Mouse (Mus musculus) C2C12 (cell line): ENCODE results near the gene Faah. TPM values are rescaled to one million over a fixed set of nuclear protein-coding genes. Genes with fewer than 3 reads are reported as not detected.

Experiments used
- H3K27me3 ChIP-seq: one replicate; pipeline ENCODE4 v1.6.1; 2011; ENCODE audit not compliant: control insufficient read depth, insufficient read depth, insufficient read length
- H3K36me3 ChIP-seq: one replicate; pipeline ENCODE4 v1.6.1; 2011; ENCODE audit not compliant: control insufficient read depth, insufficient read depth
- H3K4me3 ChIP-seq: one replicate; pipeline ENCODE4 v1.5.1; 2011; ENCODE audit warnings: mild to moderate bottlenecking, control low read depth; ENCODE audit not compliant: poor library complexity, insufficient read depth, severe bottlenecking
- H3K79me2 ChIP-seq: one replicate; pipeline ENCODE4 v1.6.1; 2011; ENCODE audit not compliant: control insufficient read depth, insufficient read depth
- H3K79me3 ChIP-seq: one replicate; pipeline ENCODE4 v1.6.1; 2011; ENCODE audit warnings: low read depth, control low read depth
- H3ac ChIP-seq: one replicate; pipeline ENCODE3; 2011; ENCODE audit warnings: low read depth; ENCODE audit not compliant: control insufficient read depth, insufficient read length
- CEBPB ChIP-seq: IDR thresholded peaks from one replicate; pipeline ENCODE4 v1.6.1; 2011; ENCODE audit warnings: low read depth, mild to moderate bottlenecking, control low read depth, moderate library complexity
- CTCF ChIP-seq: IDR thresholded peaks from one replicate; pipeline ENCODE4 v1.5.1; 2011; ENCODE audit not compliant: control insufficient read depth, insufficient read depth, insufficient read length
- FOSL1 ChIP-seq: IDR thresholded peaks from one replicate; pipeline ENCODE4 v1.8.0; 2011; ENCODE audit warnings: mild to moderate bottlenecking, low read length; ENCODE audit not compliant: poor library complexity, insufficient read depth, severe bottlenecking
- MAX ChIP-seq: IDR thresholded peaks from one replicate; pipeline ENCODE4 v1.6.1; 2011; ENCODE audit warnings: mild to moderate bottlenecking, control low read depth
- MYOD1 ChIP-seq: IDR thresholded peaks from one replicate; pipeline ENCODE4 v1.6.1; 2011; ENCODE audit warnings: low read depth; ENCODE audit not compliant: control insufficient read depth, insufficient read length
- MYOG ChIP-seq: IDR thresholded peaks from one replicate; pipeline ENCODE4 v1.6.1; 2011; ENCODE audit not compliant: control insufficient read depth, insufficient read length; ENCODE audit errors: extremely low read depth
- USF1 ChIP-seq: IDR thresholded peaks from one replicate; pipeline ENCODE4 v1.6.1; 2011; ENCODE audit warnings: low read depth, mild to moderate bottlenecking, control low read depth, moderate library complexity
- polyA plus RNA-seq: library from polyadenylated mRNA; unstranded; fragments of >200 nt; fragmentation: generic; extraction: Trizol; gene quantifications from one replicate; pipeline ENCODE4 v1.2.1, GENCODE M21; 2012; ENCODE audit warnings: missing spikeins

Gene Faah
- polyA plus RNA-seq, 1 experiment, result 0.06 TPM

DNA sequence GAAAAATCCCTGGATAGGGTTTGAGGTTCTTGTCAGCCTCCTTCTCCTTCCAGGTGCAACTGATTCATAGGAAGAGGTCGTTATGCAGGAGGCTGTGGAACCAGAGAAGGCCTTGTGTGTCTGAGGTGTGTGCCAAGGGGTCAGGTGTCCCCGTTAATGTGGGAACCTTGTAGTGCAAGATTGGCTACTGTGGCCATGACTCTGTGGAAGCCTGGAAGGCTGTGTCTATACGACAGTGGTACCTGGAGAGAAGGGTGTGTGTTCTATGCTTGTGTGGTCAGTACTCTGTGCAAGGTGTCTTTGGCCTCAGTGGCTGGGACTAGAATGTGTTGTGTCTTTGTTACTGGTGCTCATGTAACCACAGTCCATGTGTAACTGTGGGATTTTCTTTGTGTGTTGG lies 77.0 kb downstream of the Faah start:
- TF ChIP-seq CEBPB (no peak), FOSL1 (no peak), CTCF (no peak), MYOG (no peak), USF1 (no peak), MYOD1 (no peak), MAX (no peak)
- Histone ChIP-seq H3K4me3 (no peak overlapping the region), H3K79me3 (no peaks in the 10 kb centered on the region), H3ac (no peak overlapping the region), H3K36me3 (no peaks in the 10 kb centered on the region), H3K27me3 (peaks cover 98% of the 10 kb centered on the region), H3K79me2 (no peaks in the 10 kb centered on the region)

DNA sequence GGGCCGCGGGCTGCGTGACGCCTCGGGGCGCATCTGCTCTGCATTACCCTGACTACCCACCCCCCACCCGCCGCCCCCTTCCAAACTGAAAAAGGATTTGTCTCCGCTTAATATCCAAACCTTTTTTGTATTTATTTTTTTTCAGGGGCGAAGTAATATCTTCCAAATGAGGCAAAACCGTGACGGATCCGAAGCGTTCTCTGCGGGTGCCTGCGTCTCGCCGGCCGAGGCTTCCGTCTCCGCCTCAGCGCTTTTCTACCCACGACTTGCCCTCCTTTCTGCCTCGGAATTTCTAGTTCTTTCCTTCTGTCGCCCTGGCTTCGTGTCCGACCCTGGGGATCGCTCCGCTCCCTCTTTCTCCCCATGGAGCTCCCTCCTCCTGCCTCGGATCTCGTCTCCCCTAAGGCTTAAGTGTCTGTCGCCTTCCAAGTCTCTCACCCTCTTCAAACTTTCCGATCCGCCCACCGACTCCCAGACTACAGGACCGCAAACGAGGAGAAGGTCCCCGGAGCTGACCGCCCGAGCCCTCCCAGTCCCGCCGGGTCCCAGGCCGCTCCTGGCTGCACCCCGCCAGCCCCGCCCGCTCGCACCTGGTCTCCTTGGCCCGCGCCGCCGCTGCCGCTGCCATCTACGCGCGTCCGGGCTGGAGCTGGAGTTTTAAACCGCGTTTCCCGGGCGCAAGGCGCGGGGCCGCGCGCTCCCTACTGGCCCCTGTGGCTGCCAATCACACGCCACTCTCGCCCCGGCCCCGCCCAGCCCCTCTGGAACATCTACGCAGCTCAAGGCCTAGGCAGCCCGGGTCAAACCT lies 78.2 kb downstream of the Faah start, which contains the start of gene Dmbx1:
Gene Dmbx1, minus strand, starts transcription at position 632 of the 808 bp plus-strand sequence.
- TF ChIP-seq MAX (no peak), CEBPB (no peak), CTCF (no peak), MYOD1 (no peak), USF1 (no peak), FOSL1 (no peak), MYOG (no peak)
- Histone ChIP-seq H3K4me3 (no peak within 1 kb of the TSS), H3K79me2 (no peaks in the 10 kb centered on the region), H3K27me3 (peaks cover 97% of the 10 kb centered on the region), H3ac (no peak within 1 kb of the TSS), H3K79me3 (no peaks in the 10 kb centered on the region), H3K36me3 (no peaks in the 10 kb centered on the region)

DNA sequence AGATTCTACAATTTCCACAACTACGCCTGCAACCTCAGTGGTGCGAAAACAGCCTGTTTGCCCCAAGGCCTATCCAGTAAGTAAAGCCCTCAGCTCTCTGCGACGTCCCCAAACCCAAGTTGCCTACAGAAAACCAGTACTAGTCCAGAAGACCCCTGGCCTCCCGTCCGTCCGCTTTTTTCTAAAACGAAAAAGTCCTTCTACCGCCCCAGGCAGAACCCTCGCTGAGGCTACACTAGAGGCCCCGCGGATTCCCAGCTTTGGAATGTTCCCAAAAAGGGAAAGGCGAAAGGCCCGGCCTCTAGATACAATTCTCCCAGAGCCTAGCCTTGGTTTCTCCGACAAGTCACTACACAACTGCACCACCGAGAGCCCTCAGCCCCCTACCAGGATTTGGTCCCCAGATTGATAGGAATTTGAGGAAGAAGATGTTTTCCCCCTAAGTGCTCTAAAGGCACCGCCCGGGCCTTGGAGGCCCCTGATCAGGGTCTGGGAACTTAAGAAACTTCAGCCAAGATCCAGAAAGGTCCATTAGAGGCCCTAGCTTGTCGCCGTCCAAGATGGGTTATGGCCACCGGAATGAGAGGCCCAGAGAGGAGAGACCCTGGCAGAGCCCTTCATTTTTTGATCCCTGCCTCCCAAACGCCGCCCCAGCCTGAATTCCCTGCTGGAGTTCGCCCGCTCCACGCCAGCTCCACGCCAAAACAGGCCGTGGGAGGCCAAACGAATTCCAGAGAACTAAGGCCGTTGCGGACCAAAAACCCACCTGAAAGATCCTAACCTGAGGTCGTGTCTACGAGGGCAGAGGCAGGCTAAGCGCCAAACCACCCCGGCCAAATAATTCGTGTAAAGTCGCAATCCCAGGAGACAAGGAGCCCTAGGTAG lies 79.2 kb downstream of the Faah start:
- H3ac ChIP-seq, result no peak overlapping the region
- peaks cover 95% of the 10 kb centered on the region for H3K27me3 ChIP-seq
- H3K36me3 ChIP-seq, result no peaks in the 10 kb centered on the region
- TF ChIP-seq FOSL1, result no peak
- TF ChIP-seq USF1, result no peak
- TF ChIP-seq MYOD1, result no peak
- TF ChIP-seq MYOG, result no peak
- TF ChIP-seq MAX, result no peak
- no peak for TF ChIP-seq CTCF
- no peak for TF ChIP-seq CEBPB
- no peak overlapping the region for H3K4me3 ChIP-seq
- no peaks in the 10 kb centered on the region for H3K79me3 ChIP-seq
- no peaks in the 10 kb centered on the region for H3K79me2 ChIP-seq

DNA sequence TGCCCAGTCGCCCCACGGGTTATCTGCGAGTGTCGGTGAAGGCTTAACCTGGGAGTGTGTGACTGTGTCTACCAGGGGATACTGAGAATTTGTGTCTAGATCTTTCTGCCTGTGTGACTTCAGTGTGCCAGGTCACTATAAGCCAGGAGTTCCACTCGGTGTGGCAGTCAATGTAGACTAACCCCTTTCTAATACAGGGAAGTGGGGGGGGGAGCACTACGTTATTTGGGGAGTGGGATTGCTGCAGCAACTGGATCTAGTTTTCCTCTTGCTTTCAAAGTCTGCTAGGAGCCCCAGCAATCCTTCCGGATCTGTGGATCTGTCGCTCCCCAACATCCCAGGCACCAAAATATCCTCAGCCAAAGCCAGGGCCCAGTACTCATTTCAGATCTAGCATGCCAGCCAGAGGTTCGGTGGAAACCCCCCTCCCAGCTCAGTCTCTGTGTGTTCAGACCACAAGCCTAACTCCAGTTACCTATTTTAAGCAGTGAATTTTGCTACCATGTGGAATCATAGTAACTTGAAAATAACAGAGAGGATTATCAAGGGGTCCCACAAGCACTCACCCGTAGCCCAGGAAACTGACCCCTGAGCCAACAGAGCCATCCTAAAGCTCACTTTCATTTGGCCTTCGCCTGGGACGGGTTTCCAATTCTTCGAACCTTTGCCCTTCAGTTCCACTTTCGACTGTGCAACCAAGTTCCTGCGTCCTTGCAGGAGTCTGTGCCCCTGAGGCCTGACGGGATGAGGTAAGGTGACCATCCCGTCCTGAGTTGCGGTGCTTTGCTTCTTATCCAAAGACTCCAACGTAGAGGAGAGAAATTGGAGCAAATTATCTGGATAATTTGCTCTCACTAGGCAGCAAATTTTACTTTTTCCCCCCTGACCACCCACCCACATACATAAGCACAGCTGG lies 80.4 kb downstream of the Faah start:
- H3K27me3 ChIP-seq, result peaks cover 97% of the 10 kb centered on the region

DNA sequence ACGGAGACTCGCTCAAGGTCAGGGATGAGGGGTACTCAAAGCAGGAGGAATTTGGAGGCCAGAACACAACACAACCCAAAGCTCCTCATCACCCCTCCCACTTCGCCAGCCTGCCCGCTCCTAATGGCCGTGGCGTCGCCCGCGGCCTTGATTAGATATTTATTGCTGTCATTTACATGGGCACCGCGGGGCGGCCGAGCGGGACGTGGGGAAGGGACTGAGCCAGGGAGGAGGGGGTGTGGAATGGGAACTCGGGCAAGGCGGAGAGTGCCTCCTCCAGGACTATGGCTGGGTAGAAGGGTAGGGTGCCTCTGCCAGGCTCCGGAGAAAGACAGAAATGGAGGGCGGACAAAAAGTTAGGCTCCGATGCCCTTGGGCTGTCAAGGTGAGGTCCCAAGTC lies 81.1 kb downstream of the Faah start:
- no peaks in the 10 kb centered on the region for H3K36me3 ChIP-seq
- H3K79me2 ChIP-seq, result no peaks in the 10 kb centered on the region
- H3ac ChIP-seq, result no peak overlapping the region
- peaks cover 91% of the 10 kb centered on the region for H3K27me3 ChIP-seq
- no peak for TF ChIP-seq CEBPB
- TF ChIP-seq CTCF, result no peak
- TF ChIP-seq MYOG, result no peak
- TF ChIP-seq FOSL1, result no peak
- TF ChIP-seq MYOD1, result no peak
- no peak for TF ChIP-seq MAX
- TF ChIP-seq USF1, result no peak
- H3K79me3 ChIP-seq, result no peaks in the 10 kb centered on the region
- no peak overlapping the region for H3K4me3 ChIP-seq

More for the DNA sequence above, 80.4 kb downstream of the Faah start:
- Histone ChIP-seq H3K36me3 (no peaks in the 10 kb centered on the region), H3K79me3 (no peaks in the 10 kb centered on the region), H3K79me2 (no peaks in the 10 kb centered on the region), H3K4me3 (no peak overlapping the region), H3ac (no peak overlapping the region)
- TF ChIP-seq CEBPB (no peak), CTCF (no peak), MYOD1 (no peak), MYOG (no peak), FOSL1 (no peak), MAX (no peak), USF1 (no peak)
